Mouse (Mus musculus) intestine, embryonic 14.5 days (tissue): ENCODE results near the gene Mgat1. TPM values are rescaled to one million over a fixed set of nuclear protein-coding genes. Genes with fewer than 3 reads are reported as not detected.
"Not testable (repeated sequence)": the region's sequence is repeated elsewhere in the genome, so short reads cannot be mapped to it uniquely, and the experiment has no call there.

Experiments used
- ATAC-seq: fragments of 200-750 bp; cut with Nextera tagmentation; replicated peaks from 2 replicates; pipeline ENCODE4 v1.8.0; 2017; ENCODE audit warnings: low read depth, moderate number of reproducible peaks, moderate TSS enrichment, moderate library complexity; ENCODE audit not compliant: low FRiP score, low TSS enrichment
- DNase-seq: peaks from one replicate; pipeline ENCODE4 v3.0.0-alpha.2; 2018; ENCODE audit warnings: low spot score
- H3K27ac ChIP-seq: fragments of 300-500 bp; sonication (generic); 2 replicates; pipeline ENCODE4 v1.5.1; 2014; ENCODE audit warnings: low read depth, mild to moderate bottlenecking, control low read depth
- H3K27me3 ChIP-seq: fragments of 300-500 bp; sonication (generic); replicated peaks from 2 replicates; pipeline ENCODE4 v1.6.1; 2014; ENCODE audit warnings: low read length, control low read depth; ENCODE audit not compliant: control insufficient read depth, insufficient read depth
- H3K36me3 ChIP-seq: fragments of 300-500 bp; sonication (generic); 2 replicates; pipeline ENCODE4 v1.6.1; 2014; ENCODE audit warnings: low read length, control low read depth; ENCODE audit not compliant: control insufficient read depth, insufficient read depth
- H3K4me1 ChIP-seq: fragments of 300-500 bp; sonication (generic); replicated peaks from 2 replicates; pipeline ENCODE4 v1.6.1; 2014; ENCODE audit warnings: low read length, control low read depth, mixed read lengths; ENCODE audit not compliant: control insufficient read depth, insufficient read depth
- H3K4me2 ChIP-seq: fragments of 300-500 bp; sonication (generic); 2 replicates; pipeline ENCODE4 v1.6.1; 2014; ENCODE audit warnings: low read length
- H3K4me3 ChIP-seq: fragments of 300-500 bp; sonication (generic); 2 replicates; pipeline ENCODE4 v1.5.1; 2014; ENCODE audit warnings: low read depth, low read length, control low read depth, mixed read lengths
- H3K9ac ChIP-seq: fragments of 300-500 bp; sonication (generic); 2 replicates; pipeline ENCODE4 v1.6.1; 2014; ENCODE audit warnings: mild to moderate bottlenecking, low read length
- H3K9me3 ChIP-seq: fragments of 300-500 bp; sonication (generic); 2 replicates; pipeline ENCODE4 v1.6.1; 2016; ENCODE audit warnings: low read length, control low read depth; ENCODE audit not compliant: control insufficient read depth
- WGBS: fragments of 180-500 bp; shearing (Covaris S2); extraction: QIAGEN DNeasy Blood & Tissue Kit; methylation state at CpG from one replicate; pipeline ENCODE4 v1.1.7; 2014; 5-methylcytosine and 5-hydroxymethylcytosine counted together
- polyA plus RNA-seq: library from polyadenylated mRNA; unstranded; fragments of >200 nt; fragmentation: Nextera tagmentation; extraction: Ambion mirVana; gene quantifications from 2 replicates; pipeline ENCODE4 v1.2.1, GENCODE M21; 2014

Mgat1 gene
- polyA plus RNA-seq = 52.9 and 55.4 TPM in 2 replicates

DNA sequence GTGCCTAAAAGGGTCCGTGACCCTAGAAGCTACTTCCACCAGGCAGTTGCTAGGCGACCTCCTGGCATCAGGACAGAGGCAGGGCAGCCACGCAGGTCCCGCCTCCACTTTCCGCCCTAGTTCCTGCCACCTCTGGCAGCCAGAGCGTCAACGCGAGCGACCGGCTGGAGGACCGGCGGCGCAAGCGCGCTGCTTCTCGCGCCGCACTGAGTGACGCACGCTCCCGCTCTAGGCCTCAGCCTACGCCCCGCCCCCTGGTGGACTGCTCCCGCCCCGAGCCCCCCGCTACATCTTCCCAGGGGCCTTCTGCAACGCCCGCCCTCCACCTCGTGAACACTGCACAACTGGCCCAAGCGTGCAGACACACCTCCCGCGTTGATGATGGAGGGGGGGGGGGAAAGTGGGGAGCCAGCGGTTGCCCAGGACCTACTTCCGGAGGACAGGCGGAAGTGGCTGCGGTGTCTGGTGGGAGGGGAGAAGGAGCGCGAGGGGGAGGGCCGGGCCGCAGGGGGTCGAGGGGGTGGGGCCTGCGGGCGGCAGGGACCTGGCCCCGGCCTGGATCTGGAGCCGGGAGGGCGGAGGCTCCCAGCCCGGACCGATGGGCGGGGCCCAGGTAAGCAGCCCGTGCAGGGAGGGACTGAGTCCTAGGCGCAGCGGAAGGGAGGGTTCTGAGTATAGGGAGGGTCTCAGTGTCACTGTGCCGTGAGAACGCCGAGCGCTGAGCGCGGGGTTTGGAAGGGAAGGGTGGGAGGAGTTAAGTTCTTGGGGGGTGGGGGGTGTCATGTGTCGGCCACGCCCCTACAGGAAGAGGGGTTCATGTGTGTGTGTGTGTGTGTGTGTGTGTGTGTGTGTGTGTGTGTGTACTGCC, at the start of gene Mgat1:
Gene Mgat1 (plus strand): TSS at position 465 of the 868 bp plus-strand sequence.
- DNase-seq = peak; percentile 97
- Histone ChIP-seq H3K9ac (peak within 1 kb of the TSS; percentile 50), H3K27me3 (no peaks in the 10 kb centered on the region), H3K9me3 (no peaks in the 10 kb centered on the region), H3K4me3 (peak within 1 kb of the TSS; percentile 61), H3K4me2 (peak within 1 kb of the TSS; percentile 73), H3K27ac (peak within 1 kb of the TSS; percentile 88), H3K4me1 (peaks cover 40% of the 10 kb centered on the region), H3K36me3 (no peaks in the 10 kb centered on the region)
- ATAC-seq = peak; percentile 96
- under 1% methylated on average over 59 of the region's 60 CpGs for WGBS

DNA sequence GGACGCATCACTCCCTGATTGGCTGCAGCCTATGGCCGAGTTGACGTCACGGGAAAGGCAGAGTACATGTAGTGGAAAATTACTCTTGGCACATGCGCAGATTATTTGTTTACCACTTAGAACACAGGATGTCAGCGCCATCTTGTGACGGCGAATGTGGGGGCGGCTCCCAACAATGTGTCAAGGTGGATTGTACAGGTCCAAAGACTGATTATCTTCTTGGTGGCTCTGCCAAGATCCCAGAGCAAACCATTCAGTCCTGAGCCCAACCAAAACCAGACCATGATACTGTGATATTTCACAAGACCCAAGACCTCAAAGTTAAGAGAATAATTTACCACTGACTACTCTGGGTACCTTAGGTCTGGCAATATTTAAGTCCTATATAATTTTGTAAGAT, 49.2 kb upstream of the Mgat1 start:
- not testable (repeated sequence) for H3K27me3 ChIP-seq, H3K27ac ChIP-seq, H3K4me2 ChIP-seq, ATAC-seq, H3K4me1 ChIP-seq, H3K36me3 ChIP-seq, H3K9me3 ChIP-seq, H3K9ac ChIP-seq, H3K4me3 ChIP-seq, DNase-seq
- 93% methylated on average over 9 of the region's 9 CpGs for WGBS

DNA sequence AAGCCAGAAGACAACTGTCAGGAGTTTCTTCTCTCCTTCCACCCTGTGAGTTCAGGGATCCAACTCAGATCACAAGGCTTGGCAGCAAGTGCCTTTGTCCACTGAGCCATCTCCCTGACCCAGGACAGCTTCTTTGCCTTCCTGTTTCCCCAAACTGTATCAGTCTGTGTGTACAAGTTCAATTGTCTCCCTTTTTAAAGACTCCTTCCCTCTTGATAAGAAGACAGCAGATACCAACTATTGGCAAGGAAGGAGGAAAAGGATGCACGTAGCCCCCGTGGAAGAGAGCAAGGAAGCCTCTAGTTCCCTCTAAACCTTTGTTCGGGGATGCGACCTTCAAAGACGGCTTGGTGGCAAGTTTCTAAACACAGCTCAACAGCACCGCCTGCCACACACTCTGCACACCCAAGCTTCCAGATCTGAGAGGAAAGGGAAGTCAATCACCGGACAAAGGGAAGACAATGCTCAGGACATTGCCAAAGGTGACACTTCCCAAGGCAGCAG, 48.1 kb upstream of the Mgat1 start:
- Histone ChIP-seq H3K27ac (no peak overlapping the region), H3K27me3 (no peaks in the 10 kb centered on the region), H3K4me2 (no peak overlapping the region), H3K9ac (no peak overlapping the region), H3K36me3 (no peaks in the 10 kb centered on the region), H3K4me3 (no peak overlapping the region), H3K4me1 (no peaks in the 10 kb centered on the region), H3K9me3 (no peaks in the 10 kb centered on the region)
- ATAC-seq (no peak), DNase-seq (no peak)
- WGBS = 79% methylated on average over 7 of the region's 7 CpGs

DNA sequence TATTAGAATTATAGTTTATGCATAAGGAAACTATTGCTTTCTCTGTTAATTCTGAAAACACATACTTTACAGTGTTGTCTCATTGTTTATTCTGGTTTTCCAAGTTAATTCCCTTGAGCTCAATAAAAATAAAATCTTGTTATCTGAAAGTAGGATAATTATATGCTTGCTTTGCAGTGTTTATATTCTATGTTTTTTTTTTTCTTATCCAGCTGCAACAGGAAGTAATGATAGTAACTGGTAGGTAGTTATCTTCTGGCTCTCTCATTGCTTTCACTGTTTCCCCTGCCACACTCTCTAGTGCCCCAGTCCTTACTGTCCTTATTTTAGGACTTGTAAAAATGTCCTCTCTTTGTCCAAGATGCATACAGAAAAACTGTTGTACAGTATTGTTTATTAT, 43.3 kb upstream of the Mgat1 start:
- no peaks in the 10 kb centered on the region for H3K9me3 ChIP-seq
- H3K4me2 ChIP-seq = no peak overlapping the region
- no peak for ATAC-seq
- no peaks in the 10 kb centered on the region for H3K36me3 ChIP-seq
- no peak overlapping the region for H3K9ac ChIP-seq
- no peak for DNase-seq
- H3K4me1 ChIP-seq = peaks cover 8% of the 10 kb centered on the region; the same call in 1 of the 2 replicates
- no peak overlapping the region for H3K4me3 ChIP-seq
- H3K27me3 ChIP-seq = no peaks in the 10 kb centered on the region
- no peak overlapping the region for H3K27ac ChIP-seq

DNA sequence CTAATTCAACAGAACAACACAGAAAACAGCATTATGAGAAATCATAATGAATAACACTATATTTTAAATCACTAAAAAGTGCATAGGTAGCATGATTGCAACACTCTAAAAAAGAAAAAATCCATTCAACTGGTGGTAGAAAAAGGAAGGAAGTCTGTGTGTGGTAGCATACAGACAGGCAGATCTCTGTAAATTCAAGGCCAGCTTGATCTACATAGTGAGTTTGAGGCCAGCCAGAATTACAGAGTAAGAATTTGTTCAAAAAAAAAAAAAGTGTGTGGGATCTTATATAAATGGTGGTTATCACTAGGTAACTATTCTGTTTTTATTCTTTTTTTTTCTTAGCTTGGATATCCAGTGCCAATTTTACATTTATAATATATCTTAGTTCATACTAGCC, 42.8 kb upstream of the Mgat1 start:
- H3K4me2 ChIP-seq = no peak overlapping the region
- H3K9me3 ChIP-seq = no peaks in the 10 kb centered on the region
- H3K4me3 ChIP-seq = no peak overlapping the region
- DNase-seq = no peak
- no peak overlapping the region for H3K27ac ChIP-seq
- H3K27me3 ChIP-seq = no peaks in the 10 kb centered on the region
- H3K9ac ChIP-seq = no peak overlapping the region
- H3K36me3 ChIP-seq = peaks cover under 1% of the 10 kb centered on the region; the same call in 1 of the 2 replicates
- no peak for ATAC-seq
- peaks cover 8% of the 10 kb centered on the region; the same call in 1 of the 2 replicates for H3K4me1 ChIP-seq

DNA sequence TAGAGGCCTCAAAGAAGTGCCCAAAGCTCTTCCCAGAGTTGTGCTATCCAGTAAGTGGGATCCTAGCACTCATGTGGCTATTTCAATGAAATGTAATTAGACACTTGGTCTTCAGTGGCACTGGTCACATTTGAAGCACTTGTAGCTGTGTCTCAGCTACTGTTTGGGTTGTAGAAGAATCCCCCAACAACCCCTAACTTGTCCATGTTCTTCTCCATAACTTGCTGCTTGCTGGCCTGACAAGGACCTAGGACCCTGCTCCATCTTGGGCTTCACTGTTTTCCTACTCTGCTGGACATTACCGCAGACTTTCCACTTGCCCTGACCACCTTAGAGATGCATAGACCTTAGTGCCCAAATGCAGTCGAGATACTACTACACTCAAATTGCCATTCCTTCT, 41.9 kb upstream of the Mgat1 start:
- no peak for ATAC-seq
- peak overlapping the region; percentile 100; the same call in 1 of the 2 replicates for H3K27ac ChIP-seq
- peaks cover 9% of the 10 kb centered on the region for H3K36me3 ChIP-seq
- peak overlapping the region; percentile 99 for H3K9ac ChIP-seq
- no peaks in the 10 kb centered on the region for H3K9me3 ChIP-seq
- peak overlapping the region; percentile 84 for H3K4me2 ChIP-seq
- 45% methylated on average over 2 of the region's 2 CpGs for whole genome bisulfite sequencing
- peak overlapping the region; percentile 94 for H3K4me3 ChIP-seq
- DNase-seq = no peak
- H3K4me1 ChIP-seq = peaks cover 8% of the 10 kb centered on the region; the same call in 1 of the 2 replicates
- no peaks in the 10 kb centered on the region for H3K27me3 ChIP-seq

DNA sequence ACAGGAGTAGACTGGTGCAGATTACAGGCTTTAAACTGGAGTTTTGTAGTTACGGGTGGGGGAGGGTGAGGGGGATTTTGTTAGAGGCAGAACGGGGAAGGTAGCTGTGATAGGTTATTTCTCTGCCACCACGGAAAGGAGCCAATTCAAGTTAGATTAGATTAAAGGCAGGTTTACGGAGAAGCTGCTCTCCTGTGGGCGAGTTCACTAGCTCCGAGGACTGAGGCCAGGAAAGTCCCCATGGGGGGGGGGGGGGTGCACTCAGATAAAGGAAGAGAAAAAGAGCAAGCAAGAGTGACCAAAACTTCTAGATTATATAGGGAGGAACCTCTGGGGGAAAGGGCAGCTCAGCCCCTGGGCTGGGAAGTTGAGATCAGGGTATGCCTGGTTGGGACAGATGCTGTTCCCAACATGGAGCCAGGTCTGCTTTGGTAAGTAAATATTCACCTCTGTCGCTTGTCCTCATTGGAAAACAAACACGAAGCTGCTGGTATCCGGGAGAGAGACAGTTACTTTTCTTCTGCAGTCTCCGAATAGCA, 41.4 kb upstream of the Mgat1 start:
- DNase-seq (peak; percentile 77), ATAC-seq (peak; percentile 33)
- Histone ChIP-seq H3K36me3 (peaks cover 12% of the 10 kb centered on the region), H3K27me3 (no peaks in the 10 kb centered on the region), H3K4me3 (peak overlapping the region; percentile 94), H3K4me2 (peak overlapping the region; percentile 84), H3K9me3 (no peaks in the 10 kb centered on the region), H3K27ac (peak overlapping the region; percentile 100), H3K4me1 (peaks cover 8% of the 10 kb centered on the region; the same call in 1 of the 2 replicates), H3K9ac (peak overlapping the region; percentile 99)
- WGBS = 3% methylated on average over 10 of the region's 10 CpGs

DNA sequence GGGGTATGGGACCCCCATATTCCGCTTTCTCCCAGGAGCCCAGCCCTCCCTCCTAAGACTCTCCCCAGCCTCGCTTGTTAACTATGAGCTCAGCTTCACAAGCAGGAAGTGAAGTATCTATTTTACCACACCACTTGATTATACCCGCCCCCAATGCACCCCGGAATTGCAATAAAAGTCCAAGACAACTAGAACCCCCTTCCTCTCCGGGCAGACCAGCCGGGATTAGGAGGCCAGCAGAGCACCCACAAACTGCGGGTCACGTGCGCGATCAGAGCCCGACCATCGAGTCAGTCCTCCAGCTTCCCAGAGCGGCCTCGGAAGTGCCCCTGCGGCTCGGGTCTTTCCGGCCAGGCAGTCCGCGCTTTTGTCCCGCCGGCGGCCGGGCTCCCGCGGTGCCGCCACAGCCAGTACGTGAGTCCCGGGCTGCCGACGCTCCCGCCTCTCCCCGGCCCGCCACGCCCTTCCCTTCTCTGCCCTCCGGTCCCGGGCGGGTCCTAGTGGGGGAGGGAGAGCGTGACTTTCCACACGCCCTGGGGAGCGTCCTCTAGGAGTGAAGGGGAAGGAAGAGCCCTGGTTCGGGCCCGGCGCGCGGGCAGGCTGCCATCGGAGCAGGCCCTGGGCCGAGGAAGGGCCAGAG, 40.7 kb upstream of the Mgat1 start, which contains the start of gene Zfp62:
Gene Zfp62 (plus strand): TSS at position 164 of the 640 bp plus-strand sequence.
- H3K36me3 ChIP-seq = peaks cover 16% of the 10 kb centered on the region
- H3K4me3 ChIP-seq = peak within 1 kb of the TSS; percentile 94
- peak within 1 kb of the TSS; percentile 84 for H3K4me2 ChIP-seq
- peak within 1 kb of the TSS; percentile 99 for H3K9ac ChIP-seq
- peaks cover 8% of the 10 kb centered on the region; the same call in 1 of the 2 replicates for H3K4me1 ChIP-seq
- no peaks in the 10 kb centered on the region for H3K27me3 ChIP-seq
- under 1% methylated on average over 43 of the region's 47 CpGs for WGBS
- DNase-seq (peak; percentile 99), ATAC-seq (peak; percentile 90)
- H3K9me3 ChIP-seq = no peaks in the 10 kb centered on the region
- H3K27ac ChIP-seq = peak within 1 kb of the TSS; percentile 100
